Mouse (Mus musculus): ENCODE measurements around the gene Tuba1b. TPM values are rescaled to one million over a fixed set of nuclear protein-coding genes. Genes with fewer than 3 reads are reported as not detected.

Tuba1b gene
- total RNA-seq, 2 experiments from 2014 or later: 466 to 491 TPM

DNA sequence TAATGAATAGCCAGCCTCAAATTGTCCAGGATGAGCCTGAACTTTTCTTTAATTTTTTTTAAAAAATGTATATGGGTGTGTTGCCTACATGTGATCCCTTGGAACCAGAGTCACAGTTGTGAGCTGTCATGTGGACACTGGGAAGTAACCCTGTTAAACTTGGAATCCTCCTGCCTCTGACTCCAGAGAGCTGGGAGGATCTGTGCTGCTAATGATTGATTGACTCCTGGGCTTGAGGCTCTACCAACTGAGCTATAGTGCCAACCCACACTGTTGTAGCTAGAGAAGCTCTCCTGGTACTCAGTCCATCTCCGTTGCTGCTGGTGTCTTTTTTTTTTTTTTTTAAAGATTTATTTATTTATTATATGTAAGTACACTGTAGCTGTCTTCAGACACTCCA is 50.3 kb downstream of the Tuba1b start:
- no peak overlapping the region for H3K27ac ChIP-seq
- no peak overlapping the region for H3K4me3 ChIP-seq
- no peak for DNase-seq (ENCODE audit: low spot score in 2 of 2)
- TF ChIP-seq CTCF (conservative IDR thresholded peaks at IDR 0.05): no peak

GRCm38 (mm10) chr15:98883661-98884060 is 50.7 kb downstream of the Tuba1b start:
- TF ChIP-seq CTCF (conservative IDR thresholded peaks at IDR 0.05): no peak
- Histone ChIP-seq H3K4me3 (no peak overlapping the region), H3K27ac (no peak overlapping the region)
- DNase-seq (ENCODE audit: low spot score in 2 of 2): no peak

GRCm38 (mm10) chr15:98881656-98882008 is 52.7 kb downstream of the Tuba1b start:
- no peak for TF ChIP-seq CTCF (conservative IDR thresholded peaks at IDR 0.05)
- Histone ChIP-seq H3K27ac (peak overlapping the region; percentile 81; the same call in 1 of the 2 replicates), H3K4me3 (peak overlapping the region; percentile 78)
- DNase-seq (ENCODE audit: low spot score in 2 of 2): no peak

Other genes with a start within 250 kb of the Tuba1b start
- 1 to 10 TPM; 6.7 to 9.5 TPM for gene Ccdc65, start 226.4 kb downstream of the Tuba1b start, total RNA-seq (2021)
- gene Fkbp11, start 206.4 kb downstream of the Tuba1b start, total RNA-seq (2021): 1 to 10 TPM in 1 of 2 experiments, under 1 TPM in 1; 0.66 to 1.3 TPM
- 100 to 1,000 TPM; 820 to 852 TPM for gene Arf3, start 171.4 kb downstream of the Tuba1b start, total RNA-seq (2021)
- under 1 TPM; 0.15 to 0.38 TPM for gene Wnt10b, start 156.4 kb downstream of the Tuba1b start, total RNA-seq (2021)
- gene Wnt1, start 144.7 kb downstream of the Tuba1b start, total RNA-seq (2021): not detected
- gene Ddn, start 125.1 kb downstream of the Tuba1b start, total RNA-seq (2021): 1,000 to 10,000 TPM; 1,636 to 1,683 TPM
- 10 to 100 TPM; 50.3 to 51.9 TPM for gene Prkag1, start 103.0 kb downstream of the Tuba1b start, total RNA-seq (2021)
- 100 to 1,000 TPM in 1 of 2 experiments, 10 to 100 TPM in 1; 89.3 to 106 TPM for gene Kmt2d, start 63.4 kb downstream of the Tuba1b start, total RNA-seq (2021)
- gene Rhebl1, start 40.0 kb downstream of the Tuba1b start, total RNA-seq (2021): 1 to 10 TPM; 8.5 TPM
- under 1 TPM; 0.10 to 0.12 TPM for gene Dhh, start 36.0 kb downstream of the Tuba1b start, total RNA-seq (2021)
- gene Lmbr1l, start 16.3 kb downstream of the Tuba1b start, total RNA-seq (2021): 10 to 100 TPM; 17.0 to 20.6 TPM
- not detected for gene Gm49450, start 19.0 kb upstream of the Tuba1b start, total RNA-seq (2021)
- 100 to 1,000 TPM; 768 to 781 TPM for gene Tuba1a, start 19.1 kb upstream of the Tuba1b start, total RNA-seq (2021)
- gene Tuba1c, start 95.3 kb upstream of the Tuba1b start, total RNA-seq (2021): 10 to 100 TPM; 49.6 to 51.1 TPM
- under 1 TPM; 0.67 to 0.83 TPM for gene Prph, start 120.6 kb upstream of the Tuba1b start, total RNA-seq (2021)
- gene Troap, start 140.0 kb upstream of the Tuba1b start, total RNA-seq (2021): under 1 TPM; 0.36 to 0.64 TPM
- gene C1ql4, start 153.3 kb upstream of the Tuba1b start, total RNA-seq (2021): not detected
- gene Dnajc22, start 158.6 kb upstream of the Tuba1b start, total RNA-seq (2021): under 1 TPM in 1 of 2 experiments, not detected in 1; 0.31 TPM
- 10 to 100 TPM; 29.2 to 30.9 TPM for gene Spats2, start 191.4 kb upstream of the Tuba1b start, total RNA-seq (2021)

Data from layer of hippocampus, adult 2 months (tissue).